Mouse (Mus musculus) heart, embryonic 15.5 days (tissue): Measurements from ENCODE around the gene Tpo. TPM values are rescaled to one million over a fixed set of nuclear protein-coding genes. Genes with fewer than 3 reads are reported as not detected.

Experiments used
- ATAC-seq: fragments of 200-750 bp; cut with Nextera tagmentation; replicated peaks from 2 replicates; pipeline ENCODE4 v1.8.0; 2017; ENCODE audit warnings: low read depth, moderate TSS enrichment; ENCODE audit not compliant: insufficient number of reproducible peaks, insufficient read depth, low FRiP score
- H3K27ac ChIP-seq: fragments of 300-500 bp; sonication (generic); 2 replicates; pipeline ENCODE4 v1.5.1; 2015; ENCODE audit warnings: mild to moderate bottlenecking, inconsistent platforms
- H3K27me3 ChIP-seq: fragments of 300-500 bp; sonication (generic); 2 replicates; pipeline ENCODE4 v1.6.1; 2015; ENCODE audit warnings: inconsistent platforms
- H3K36me3 ChIP-seq: fragments of 300-500 bp; sonication (generic); 2 replicates; pipeline ENCODE4 v1.6.1; 2015; ENCODE audit warnings: mild to moderate bottlenecking, inconsistent platforms
- H3K4me1 ChIP-seq: fragments of 300-500 bp; sonication (generic); replicated peaks from 2 replicates; pipeline ENCODE4 v1.6.1; 2015; ENCODE audit warnings: inconsistent platforms
- H3K4me2 ChIP-seq: fragments of 300-500 bp; sonication (generic); 2 replicates; pipeline ENCODE4 v1.6.1; 2015; ENCODE audit warnings: inconsistent platforms, mild to moderate bottlenecking, moderate library complexity
- H3K4me3 ChIP-seq: fragments of 300-500 bp; sonication (generic); 2 replicates; pipeline ENCODE4 v1.5.1; 2015; ENCODE audit warnings: mild to moderate bottlenecking, inconsistent platforms
- H3K9ac ChIP-seq: fragments of 300-500 bp; sonication (generic); 2 replicates; pipeline ENCODE4 v1.6.1; 2015; ENCODE audit warnings: mild to moderate bottlenecking, inconsistent platforms
- H3K9me3 ChIP-seq: fragments of 300-500 bp; sonication (generic); replicated peaks from 2 replicates; pipeline ENCODE4 v1.6.1; 2016; ENCODE audit warnings: inconsistent platforms
- WGBS: fragments of 180-500 bp; shearing (Covaris S2); methylation state at CpG from one replicate; pipeline ENCODE4 v1.1.7; 2015; ENCODE audit warnings: mixed read lengths; 5-methylcytosine and 5-hydroxymethylcytosine counted together
- polyA plus RNA-seq: library from polyadenylated mRNA; unstranded; fragments of >200 nt; fragmentation: Nextera tagmentation; extraction: Ambion mirVana; gene quantifications from 2 replicates; pipeline ENCODE4 v1.2.1, GENCODE M21; 2015

Tpo gene
- 0.15 TPM in 1 of 2 replicates, not detected in the other for polyA plus RNA-seq

DNA sequence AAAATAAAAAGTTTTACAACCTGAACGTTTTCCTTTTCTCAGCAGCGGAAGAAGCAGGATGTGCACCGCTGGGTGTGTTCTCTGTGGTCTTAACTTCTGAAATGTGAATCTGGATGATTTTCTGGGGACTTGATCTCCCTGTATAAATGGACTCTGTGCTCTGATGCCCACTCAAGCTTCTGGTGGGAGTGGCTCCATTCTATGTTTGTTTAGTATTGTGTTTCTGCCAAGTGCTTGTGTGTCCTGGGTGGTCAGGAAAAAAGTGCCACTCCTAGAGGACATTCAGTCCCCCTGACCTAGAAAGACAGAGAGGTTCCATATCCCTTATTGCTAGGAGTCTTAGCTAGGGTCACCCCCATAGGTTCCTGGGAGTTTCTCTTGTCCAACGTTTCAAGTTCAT is at the start of gene Tpo:
TSS of gene Tpo (minus strand) at position 101 of the 400 bp plus-strand sequence.
- Histone ChIP-seq H3K9ac (no peak within 1 kb of the TSS), H3K4me2 (no peak within 1 kb of the TSS), H3K9me3 (no peaks in the 10 kb centered on the region), H3K27me3 (0 out of 2 replicates have a peak, but pooled peaks cover 6% of the 10 kb centered on the region), H3K27ac (no peak within 1 kb of the TSS), H3K36me3 (no peaks in the 10 kb centered on the region), H3K4me1 (no peaks in the 10 kb centered on the region), H3K4me3 (no peak within 1 kb of the TSS)
- no peak for ATAC-seq
- WGBS = 83% methylated on average over 4 of the region's 4 CpGs

- Histone ChIP-seq H3K27ac (no peak overlapping the region), H3K36me3 (no peaks in the 10 kb centered on the region), H3K27me3 (no peaks in the 10 kb centered on the region), H3K4me1 (no peaks in the 10 kb centered on the region), H3K4me3 (no peak overlapping the region), H3K9ac (no peak overlapping the region), H3K9me3 (no peaks in the 10 kb centered on the region), H3K4me2 (no peak overlapping the region)
- ATAC-seq = no peak
- WGBS = 78% methylated on average over 3 of the region's 3 CpGs
Observed at GRCm38 (mm10) chr12:30181721-30182120, 49.3 kb upstream of the Tpo start.

DNA sequence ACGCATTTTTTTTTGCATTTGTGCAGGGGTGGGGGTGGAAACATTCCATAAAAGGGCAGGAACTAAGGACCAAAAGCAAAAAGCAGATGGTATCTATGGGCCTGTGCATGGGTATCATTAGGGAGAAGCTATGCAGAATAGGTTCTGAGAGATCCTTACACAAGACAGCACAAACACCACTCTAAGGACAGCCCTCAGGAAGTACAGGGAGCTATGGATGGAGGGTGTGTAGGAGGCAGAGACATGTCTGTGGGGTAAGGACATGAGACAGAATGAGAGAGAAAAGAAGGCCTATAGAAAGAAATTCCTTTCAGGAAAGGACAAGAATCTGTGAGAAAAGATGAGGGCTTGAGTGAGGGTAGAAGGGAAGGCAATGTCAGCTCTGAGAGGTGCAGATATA is 47.2 kb upstream of the Tpo start:
- H3K36me3 ChIP-seq = no peaks in the 10 kb centered on the region
- H3K4me3 ChIP-seq = no peak overlapping the region
- H3K9me3 ChIP-seq = no peaks in the 10 kb centered on the region
- 61% methylated on average over 1 of the region's 1 CpGs for WGBS
- no peaks in the 10 kb centered on the region for H3K4me1 ChIP-seq
- no peaks in the 10 kb centered on the region for H3K27me3 ChIP-seq
- no peak overlapping the region for H3K27ac ChIP-seq
- ATAC-seq = no peak
- no peak overlapping the region for H3K4me2 ChIP-seq
- no peak overlapping the region for H3K9ac ChIP-seq

- WGBS = 73% methylated on average over 6 of the region's 6 CpGs
- Histone ChIP-seq H3K4me2 (no peak overlapping the region), H3K4me3 (no peak overlapping the region), H3K9ac (no peak overlapping the region), H3K36me3 (no peaks in the 10 kb centered on the region), H3K4me1 (no peaks in the 10 kb centered on the region), H3K27me3 (no peaks in the 10 kb centered on the region), H3K27ac (no peak overlapping the region), H3K9me3 (no peaks in the 10 kb centered on the region)
- ATAC-seq = no peak
Observed at GRCm38 (mm10) chr12:30177966-30178365, 45.5 kb upstream of the Tpo start.

- no peak for ATAC-seq
- Histone ChIP-seq H3K27ac (no peak overlapping the region), H3K9me3 (no peaks in the 10 kb centered on the region), H3K9ac (no peak overlapping the region), H3K27me3 (no peaks in the 10 kb centered on the region), H3K36me3 (no peaks in the 10 kb centered on the region), H3K4me2 (no peak overlapping the region), H3K4me3 (no peak overlapping the region), H3K4me1 (no peaks in the 10 kb centered on the region)
- 89% methylated on average over 2 of the region's 2 CpGs for WGBS
Observed at GRCm38 (mm10) chr12:30177529-30177928, 45.1 kb upstream of the Tpo start.

DNA sequence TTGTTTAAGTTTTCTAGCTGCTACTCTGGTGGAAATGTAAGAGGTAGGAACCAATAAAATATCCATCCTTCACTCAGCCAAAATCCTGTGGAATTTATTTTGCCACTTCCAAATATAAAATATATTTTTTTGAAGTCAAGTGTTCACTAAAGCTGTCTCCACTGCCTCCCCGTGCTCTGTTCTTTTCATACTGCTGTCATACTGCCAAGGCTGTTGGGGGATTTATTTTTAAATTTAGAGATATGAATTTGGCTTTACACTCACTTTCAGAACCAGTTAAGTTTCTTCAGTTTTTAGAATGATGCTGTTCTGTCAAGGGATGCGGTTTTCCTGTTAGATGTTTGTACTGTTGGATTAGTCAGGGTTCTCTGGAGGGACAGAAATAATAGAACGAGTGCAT is 36.1 kb upstream of the Tpo start:
- H3K4me3 ChIP-seq = no peak overlapping the region
- WGBS = 48% methylated on average over 3 of the region's 3 CpGs
- no peak overlapping the region for H3K4me2 ChIP-seq
- peaks cover 13% of the 10 kb centered on the region for H3K4me1 ChIP-seq
- H3K27ac ChIP-seq = peak overlapping the region; percentile 75
- ATAC-seq = no peak
- H3K9ac ChIP-seq = no peak overlapping the region
- no peaks in the 10 kb centered on the region for H3K9me3 ChIP-seq
- no peaks in the 10 kb centered on the region for H3K36me3 ChIP-seq
- no peaks in the 10 kb centered on the region for H3K27me3 ChIP-seq

DNA sequence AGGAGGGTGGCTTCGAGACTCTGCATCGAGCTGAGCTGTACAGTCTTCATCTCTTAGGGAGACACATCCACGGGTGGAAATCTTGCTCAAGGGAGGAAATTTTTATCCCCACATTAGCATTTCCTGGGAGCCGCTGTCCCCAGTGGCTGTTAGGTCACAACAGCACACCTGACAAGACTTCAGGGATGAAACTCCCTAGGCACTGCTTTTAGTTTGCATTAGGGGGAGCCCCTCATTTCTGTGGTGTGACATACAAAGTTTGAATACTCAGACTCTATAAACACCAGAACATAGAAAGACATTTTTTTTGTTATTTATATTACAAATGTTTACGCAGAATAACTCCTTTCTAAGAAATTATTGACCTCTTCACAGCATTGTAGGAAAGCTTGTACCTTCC is 32.1 kb upstream of the Tpo start:
- Histone ChIP-seq H3K4me3 (no peak overlapping the region), H3K9ac (no peak overlapping the region), H3K27ac (no peak overlapping the region), H3K9me3 (no peaks in the 10 kb centered on the region), H3K4me1 (peaks cover 26% of the 10 kb centered on the region), H3K27me3 (no peaks in the 10 kb centered on the region), H3K4me2 (no peak overlapping the region), H3K36me3 (no peaks in the 10 kb centered on the region)
- ATAC-seq = no peak
- WGBS = 79% methylated on average over 5 of the region's 5 CpGs

GRCm38 (mm10) chr12:30164005-30164404 is 31.6 kb upstream of the Tpo start:
- no peak for ATAC-seq
- no peaks in the 10 kb centered on the region for H3K36me3 ChIP-seq
- no peaks in the 10 kb centered on the region for H3K27me3 ChIP-seq
- H3K4me2 ChIP-seq = no peak overlapping the region
- WGBS = 89% methylated on average over 6 of the region's 6 CpGs
- no peak overlapping the region for H3K9ac ChIP-seq
- H3K9me3 ChIP-seq = no peaks in the 10 kb centered on the region
- H3K4me3 ChIP-seq = no peak overlapping the region
- peaks cover 28% of the 10 kb centered on the region for H3K4me1 ChIP-seq
- H3K27ac ChIP-seq = no peak overlapping the region

- 70% methylated on average over 5 of the region's 5 CpGs for WGBS
Observed at GRCm38 (mm10) chr12:30161731-30162406, 29.4 kb upstream of the Tpo start.

GRCm38 (mm10) chr12:30160475-30160874 is 28.1 kb upstream of the Tpo start:
- H3K4me3 ChIP-seq = no peak overlapping the region
- no peak overlapping the region for H3K4me2 ChIP-seq
- peaks cover 19% of the 10 kb centered on the region for H3K4me1 ChIP-seq
- H3K9me3 ChIP-seq = no peaks in the 10 kb centered on the region
- no peaks in the 10 kb centered on the region for H3K27me3 ChIP-seq
- peak; percentile 84 for ATAC-seq
- H3K27ac ChIP-seq = peak overlapping the region; percentile 82
- H3K9ac ChIP-seq = no peak overlapping the region
- 49% methylated on average over 3 of the region's 3 CpGs for WGBS
- no peaks in the 10 kb centered on the region for H3K36me3 ChIP-seq

More at GRCm38 (mm10) chr12:30161731-30162406, 29.4 kb upstream of the Tpo start:
- no peak for ATAC-seq
- H3K27ac ChIP-seq = no peak overlapping the region
- no peak overlapping the region for H3K4me3 ChIP-seq
- no peak overlapping the region for H3K4me2 ChIP-seq
- no peaks in the 10 kb centered on the region for H3K27me3 ChIP-seq
- H3K4me1 ChIP-seq = peaks cover 19% of the 10 kb centered on the region
- no peaks in the 10 kb centered on the region for H3K36me3 ChIP-seq
- H3K9ac ChIP-seq = no peak overlapping the region
- H3K9me3 ChIP-seq = no peaks in the 10 kb centered on the region

- H3K4me1 ChIP-seq = peaks cover 19% of the 10 kb centered on the region
- H3K4me2 ChIP-seq = no peak overlapping the region
- no peak for ATAC-seq
- H3K9ac ChIP-seq = no peak overlapping the region
- H3K27me3 ChIP-seq = no peaks in the 10 kb centered on the region
- peak overlapping the region; percentile 82 for H3K27ac ChIP-seq
- no peaks in the 10 kb centered on the region for H3K9me3 ChIP-seq
- 71% methylated on average over 8 of the region's 8 CpGs for WGBS
- no peaks in the 10 kb centered on the region for H3K36me3 ChIP-seq
- H3K4me3 ChIP-seq = no peak overlapping the region
Observed at GRCm38 (mm10) chr12:30159788-30160187, 27.4 kb upstream of the Tpo start.

- Histone ChIP-seq H3K27me3 (no peaks in the 10 kb centered on the region), H3K9ac (no peak overlapping the region), H3K4me3 (no peak overlapping the region), H3K4me1 (peaks cover 6% of the 10 kb centered on the region), H3K36me3 (no peaks in the 10 kb centered on the region), H3K27ac (no peak overlapping the region), H3K9me3 (no peaks in the 10 kb centered on the region), H3K4me2 (no peak overlapping the region)
- ATAC-seq = no peak
- WGBS = 51% methylated on average over 7 of the region's 7 CpGs
Observed at GRCm38 (mm10) chr12:30154079-30154673, 21.8 kb upstream of the Tpo start.
